Mouse (Mus musculus) E14TG2a.4 (cell line): ENCODE measurements around the gene Nfkbil1.

Experiments
- H3K27me3 ChIP-seq: 2 replicates; pipeline ENCODE4 v1.6.1; 2014; ENCODE audit warnings: low read length, control low read depth; ENCODE audit not compliant: insufficient read depth
- H3K36me3 ChIP-seq: 2 replicates; pipeline ENCODE4 v1.6.1; 2014; ENCODE audit warnings: low read length, control low read depth; ENCODE audit not compliant: insufficient read depth
- H3K4me1 ChIP-seq: replicated peaks from 2 replicates; pipeline ENCODE4 v1.6.1; 2014; ENCODE audit warnings: low read depth, low read length, control low read depth
- H3K4me3 ChIP-seq: replicated peaks from 2 replicates; pipeline ENCODE4 v1.5.1; 2014; ENCODE audit warnings: mild to moderate bottlenecking, low read length
- H3K9me3 ChIP-seq: 2 replicates; pipeline ENCODE4 v1.6.1; 2014; ENCODE audit warnings: low read length, control low read depth
- CTCF ChIP-seq: conservative IDR thresholded peaks from 2 replicates; pipeline ENCODE4 v1.5.1; 2014; ENCODE audit warnings: low read length
- NANOG ChIP-seq: IDR thresholded peaks from 2 replicates; pipeline ENCODE4 v1.6.1; 2014; ENCODE audit warnings: borderline replicate concordance, low read length, mixed read lengths
- POU5F1 ChIP-seq: IDR thresholded peaks from 2 replicates; pipeline ENCODE4 v1.6.1; 2014; ENCODE audit warnings: low read length, borderline replicate concordance

Nfkbil1 gene

GRCm38 (mm10) chr17:35187959-35188610 lies 47.5 kb downstream of the Nfkbil1 start, which contains the start of gene Lst1:
Lst1 (minus strand) TSS chr17:35188439.
- H3K4me1 ChIP-seq: peaks cover 68% of the 10 kb centered on the region
- peak within 1 kb of the TSS; percentile 46 for H3K4me3 ChIP-seq
- no peaks in the 10 kb centered on the region for H3K9me3 ChIP-seq
- H3K27me3 ChIP-seq: peaks cover 11% of the 10 kb centered on the region
- no peak for TF ChIP-seq NANOG
- TF ChIP-seq CTCF: no peak
- TF ChIP-seq POU5F1: no peak
- H3K36me3 ChIP-seq: no peaks in the 10 kb centered on the region

GRCm38 (mm10) chr17:35187345-35187744 lies 48.2 kb downstream of the Nfkbil1 start:
- Histone ChIP-seq H3K4me1 (peaks cover 71% of the 10 kb centered on the region), H3K4me3 (peak overlapping the region; percentile 46; the same call in 1 of the 2 replicates), H3K9me3 (no peaks in the 10 kb centered on the region), H3K36me3 (no peaks in the 10 kb centered on the region), H3K27me3 (peaks cover 5% of the 10 kb centered on the region; the same call in 1 of the 2 replicates)
- TF ChIP-seq NANOG (no peak), CTCF (no peak), POU5F1 (no peak)

- peaks cover 5% of the 10 kb centered on the region; the same call in 1 of the 2 replicates for H3K27me3 ChIP-seq
- H3K4me1 ChIP-seq: peaks cover 71% of the 10 kb centered on the region
- TF ChIP-seq CTCF: no peak
- TF ChIP-seq POU5F1: no peak
- no peak for TF ChIP-seq NANOG
- no peaks in the 10 kb centered on the region for H3K9me3 ChIP-seq
- H3K4me3 ChIP-seq: peak overlapping the region; percentile 62
- no peaks in the 10 kb centered on the region for H3K36me3 ChIP-seq
These were observed 48.9 kb downstream of the Nfkbil1 start for GRCm38 (mm10) chr17:35186681-35187080.

GRCm38 (mm10) chr17:35185639-35186611 lies 49.7 kb downstream of the Nfkbil1 start:
- Histone ChIP-seq H3K9me3 (no peaks in the 10 kb centered on the region), H3K27me3 (peaks cover 5% of the 10 kb centered on the region; the same call in 1 of the 2 replicates), H3K36me3 (no peaks in the 10 kb centered on the region), H3K4me1 (peaks cover 71% of the 10 kb centered on the region), H3K4me3 (peak overlapping the region; percentile 68)
- no peak for TF ChIP-seq POU5F1
- TF ChIP-seq NANOG: no peak
- no peak for TF ChIP-seq CTCF

GRCm38 (mm10) chr17:35180093-35180492 lies 55.5 kb downstream of the Nfkbil1 start:
- H3K9me3 ChIP-seq: no peaks in the 10 kb centered on the region
- no peak for TF ChIP-seq CTCF
- TF ChIP-seq POU5F1: no peak
- TF ChIP-seq NANOG: no peak
- H3K36me3 ChIP-seq: no peaks in the 10 kb centered on the region
- peaks cover 11% of the 10 kb centered on the region; the same call in 1 of the 2 replicates for H3K27me3 ChIP-seq
- H3K4me3 ChIP-seq: no peak overlapping the region
- peaks cover 21% of the 10 kb centered on the region for H3K4me1 ChIP-seq

- Histone ChIP-seq H3K9me3 (no peaks in the 10 kb centered on the region), H3K4me3 (no peak overlapping the region), H3K4me1 (peaks cover 6% of the 10 kb centered on the region; the same call in 1 of the 2 replicates), H3K27me3 (peaks cover 20% of the 10 kb centered on the region), H3K36me3 (no peaks in the 10 kb centered on the region)
- TF ChIP-seq CTCF (peak; percentile 78), POU5F1 (no peak)
These were observed 57.1 kb downstream of the Nfkbil1 start for GRCm38 (mm10) chr17:35178528-35178927.

- Histone ChIP-seq H3K4me3 (no peak within 1 kb of the TSS), H3K4me1 (0 out of 2 replicates have a peak, but pooled peaks cover 2% of the 10 kb centered on the region), H3K36me3 (no peaks in the 10 kb centered on the region), H3K9me3 (no peaks in the 10 kb centered on the region), H3K27me3 (peaks cover 44% of the 10 kb centered on the region)
- TF ChIP-seq NANOG (no peak), POU5F1 (no peak), CTCF (no peak)
These were observed 59.6 kb downstream of the Nfkbil1 start, which contains the start of gene Aif1 for GRCm38 (mm10) chr17:35175968-35176367. Aif1 (minus strand) TSS chr17:35176068.

GRCm38 (mm10) chr17:35175382-35175781 lies 60.2 kb downstream of the Nfkbil1 start:
- Histone ChIP-seq H3K4me1 (0 out of 2 replicates have a peak, but pooled peaks cover 2% of the 10 kb centered on the region), H3K27me3 (peaks cover 47% of the 10 kb centered on the region), H3K36me3 (no peaks in the 10 kb centered on the region), H3K4me3 (no peak overlapping the region), H3K9me3 (no peaks in the 10 kb centered on the region)
- TF ChIP-seq POU5F1 (no peak), NANOG (no peak), CTCF (no peak)
